Mouse (Mus musculus) bone marrow macrophage, adult 2 months (primary cell): ENCODE data around the gene Src. TPM values are rescaled to one million over a fixed set of nuclear protein-coding genes. Genes with fewer than 3 reads are reported as not detected.
"Not testable (repeated sequence)": the region's sequence is repeated elsewhere in the genome, so short reads cannot be mapped to it uniquely, and the experiment has no call there.

Source experiments
- H3K27ac ChIP-seq: 2 replicates; pipeline ENCODE4 v1.5.1; 2012; ENCODE audit warnings: low read depth, low read length; ENCODE audit not compliant: insufficient read depth
- H3K4me1 ChIP-seq: 2 replicates; pipeline ENCODE4 v1.6.1; 2012; ENCODE audit warnings: low read length; ENCODE audit not compliant: control insufficient read depth, insufficient read depth
- H3K4me3 ChIP-seq: 2 replicates; pipeline ENCODE4 v1.5.1; 2012; ENCODE audit warnings: mild to moderate bottlenecking, low read length, moderate library complexity; ENCODE audit not compliant: insufficient read depth
- CTCF ChIP-seq: IDR thresholded peaks from 2 replicates; pipeline ENCODE4 v1.5.1; 2012; ENCODE audit warnings: low read depth, mild to moderate bottlenecking, low read length, moderate library complexity
- POLR2A ChIP-seq: IDR thresholded peaks from 2 replicates; pipeline ENCODE4 v1.6.1; 2012; ENCODE audit warnings: mild to moderate bottlenecking, low read depth, low read length, borderline replicate concordance
- polyA plus RNA-seq: library from polyadenylated mRNA; stranded (reverse); fragments of >200 nt; gene quantifications from 2 replicates; pipeline ENCODE4 v1.2.4, GENCODE M21; 2012; ENCODE audit not compliant: missing spikeins, insufficient read depth, insufficient read length

Src gene
- polyA plus RNA-seq, 1 experiment: 3.4 TPM

GRCm38 (mm10) chr2:157471737-157472136, 53.5 kb downstream of the Src start:
- Histone ChIP-seq H3K4me3 (no peak overlapping the region), H3K27ac (no peak overlapping the region), H3K4me1 (no peaks in the 10 kb centered on the region)
- TF ChIP-seq POLR2A: no peak
- no peak for TF ChIP-seq CTCF

GRCm38 (mm10) chr2:157472469-157472868, 54.2 kb downstream of the Src start:
- Histone ChIP-seq H3K4me3 (no peak overlapping the region), H3K4me1 (no peaks in the 10 kb centered on the region), H3K27ac (no peak overlapping the region)
- TF ChIP-seq POLR2A (no peak), CTCF (no peak)

- Histone ChIP-seq H3K4me1 (no peaks in the 10 kb centered on the region), H3K4me3 (no peak overlapping the region), H3K27ac (no peak overlapping the region)
- TF ChIP-seq POLR2A (no peak), CTCF (no peak)
Observed at GRCm38 (mm10) chr2:157474269-157474729, 56.1 kb downstream of the Src start.

GRCm38 (mm10) chr2:157475437-157476379, 57.5 kb downstream of the Src start:
- TF ChIP-seq POLR2A: no peak
- no peak for TF ChIP-seq CTCF
- Histone ChIP-seq H3K4me1 (no peaks in the 10 kb centered on the region), H3K27ac (no peak overlapping the region), H3K4me3 (no peak overlapping the region)

GRCm38 (mm10) chr2:157478651-157479050, 60.4 kb downstream of the Src start:
- Histone ChIP-seq H3K27ac (no peak overlapping the region), H3K4me3 (no peak overlapping the region), H3K4me1 (no peaks in the 10 kb centered on the region)
- TF ChIP-seq POLR2A (no peak), CTCF (no peak)

GRCm38 (mm10) chr2:157479858-157480568, 61.8 kb downstream of the Src start:
- Histone ChIP-seq H3K4me1 (no peaks in the 10 kb centered on the region), H3K4me3 (no peak overlapping the region), H3K27ac (no peak overlapping the region)
- TF ChIP-seq CTCF (peak; percentile 56), POLR2A (no peak)

GRCm38 (mm10) chr2:157482729-157483128, 64.5 kb downstream of the Src start:
- Histone ChIP-seq H3K27ac (no peak overlapping the region), H3K4me1 (no peaks in the 10 kb centered on the region), H3K4me3 (no peak overlapping the region)
- TF ChIP-seq CTCF (no peak), POLR2A (no peak)

- not testable (repeated sequence) for H3K27ac ChIP-seq, H3K4me1 ChIP-seq, H3K4me3 ChIP-seq
Observed at GRCm38 (mm10) chr2:157486559-157486958, 68.3 kb downstream of the Src start.

- Histone ChIP-seq H3K4me1 (no peaks in the 10 kb centered on the region), H3K4me3 (no peak overlapping the region), H3K27ac (no peak overlapping the region)
- no peak for TF ChIP-seq POLR2A
- TF ChIP-seq CTCF: no peak
Observed at GRCm38 (mm10) chr2:157486981-157487656, 68.9 kb downstream of the Src start.
